Mouse (Mus musculus) neural tube, embryonic 14.5 days (tissue): ENCODE measurements at regions not wholly inside any gene's neighbourhood (a gene's known extent, or its start where the extent isn't known, plus 50 kb on each side); places are given as distances from the start of the nearest gene placed in this dataset.

Experiments used
- ATAC-seq: fragments of 200-750 bp; cut with Nextera tagmentation; 2 replicates; pipeline ENCODE4 v1.8.0; 2017; ENCODE audit warnings: low read depth, mild to moderate bottlenecking, moderate TSS enrichment, moderate library complexity
- H3K27ac ChIP-seq: fragments of 300-500 bp; sonication (generic); 2 replicates; pipeline ENCODE4 v1.5.1; 2014; ENCODE audit warnings: low read depth, mild to moderate bottlenecking, control low read depth, low read length, moderate library complexity, mixed read lengths
- H3K27me3 ChIP-seq: fragments of 300-500 bp; sonication (generic); 2 replicates; pipeline ENCODE4 v1.6.1; 2014; ENCODE audit warnings: low read length; ENCODE audit not compliant: control insufficient read depth, insufficient read depth
- H3K36me3 ChIP-seq: fragments of 300-500 bp; sonication (generic); 2 replicates; pipeline ENCODE4 v1.6.1; 2014; ENCODE audit warnings: low read length, mixed read lengths; ENCODE audit not compliant: control insufficient read depth, insufficient read depth
- H3K4me1 ChIP-seq: fragments of 300-500 bp; sonication (generic); 2 replicates; pipeline ENCODE4 v1.6.1; 2014; ENCODE audit warnings: low read length; ENCODE audit not compliant: control insufficient read depth, insufficient read depth
- H3K4me2 ChIP-seq: fragments of 300-500 bp; sonication (generic); 2 replicates; pipeline ENCODE4 v1.6.1; 2014; ENCODE audit warnings: mild to moderate bottlenecking, low read depth, low read length, control low read depth
- H3K4me3 ChIP-seq: fragments of 300-500 bp; sonication (generic); 2 replicates; pipeline ENCODE4 v1.5.1; 2014; ENCODE audit warnings: low read depth, low read length, control low read depth, mixed read lengths
- H3K9ac ChIP-seq: fragments of 300-500 bp; sonication (generic); replicated peaks from 2 replicates; pipeline ENCODE4 v1.6.1; 2014; ENCODE audit warnings: low read depth, mild to moderate bottlenecking, control low read depth, low read length, mixed read lengths
- H3K9me3 ChIP-seq: fragments of 300-500 bp; sonication (generic); 2 replicates; pipeline ENCODE4 v1.6.1; 2016; ENCODE audit warnings: low read length; ENCODE audit not compliant: control insufficient read depth
- WGBS: fragments of 180-500 bp; shearing (Covaris S2); extraction: QIAGEN DNeasy Blood & Tissue Kit; methylation state at CpG from one replicate; pipeline ENCODE4 v1.1.7; 2014; 5-methylcytosine and 5-hydroxymethylcytosine counted together

DNA sequence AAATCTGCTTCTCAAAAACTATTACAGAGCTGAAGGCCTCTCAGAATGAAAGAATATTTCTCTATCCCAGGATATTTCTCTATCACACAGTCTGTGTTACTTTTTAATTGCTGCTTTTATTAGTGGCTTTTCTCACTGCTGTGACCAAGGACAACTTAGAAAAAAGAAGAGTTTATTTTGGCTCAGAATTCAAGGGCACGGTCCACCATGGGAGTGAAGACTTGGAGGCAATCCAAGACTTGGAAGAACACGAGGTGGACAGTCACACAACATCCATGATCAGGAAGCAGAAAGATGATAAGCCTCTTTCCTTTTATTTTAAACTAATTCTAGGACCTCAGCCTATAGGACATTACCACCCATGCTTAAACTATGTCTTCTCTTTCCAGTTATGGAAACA lies 561.5 kb downstream of the Pdcd6ip start:
- ATAC-seq, result no peak
- WGBS, result 83% methylated on average over 2 of the region's 2 CpGs
- no peaks in the 10 kb centered on the region for H3K27me3 ChIP-seq

DNA sequence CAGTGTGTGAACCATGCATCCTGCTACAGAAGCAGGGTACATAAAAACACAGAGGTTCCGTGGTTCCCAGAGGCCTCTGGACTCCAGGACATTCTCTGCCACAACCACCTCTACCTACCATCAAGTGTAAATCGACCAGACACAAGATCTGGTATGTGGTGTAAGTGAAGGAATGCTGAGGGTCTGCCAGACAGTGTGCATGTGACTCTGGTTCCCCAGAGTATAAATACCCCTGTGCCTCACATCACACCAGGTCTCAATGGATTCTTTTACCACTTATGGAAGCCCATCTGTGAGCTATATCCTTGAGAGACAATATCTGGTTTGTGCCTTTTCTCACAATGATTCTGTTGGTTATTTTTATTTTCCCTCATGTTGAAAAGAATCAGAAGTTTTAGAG lies 563.0 kb downstream of the Pdcd6ip start:
- no peak overlapping the region for H3K4me2 ChIP-seq
- H3K27ac ChIP-seq, result no peak overlapping the region
- no peaks in the 10 kb centered on the region for H3K4me1 ChIP-seq
- no peaks in the 10 kb centered on the region for H3K36me3 ChIP-seq
- ATAC-seq, result no peak
- H3K4me3 ChIP-seq, result no peak overlapping the region
- no peaks in the 10 kb centered on the region for H3K27me3 ChIP-seq
- no peak overlapping the region for H3K9ac ChIP-seq
- H3K9me3 ChIP-seq, result no peaks in the 10 kb centered on the region
- WGBS, result 78% methylated on average over 2 of the region's 2 CpGs

More for the DNA sequence above, 561.5 kb downstream of the Pdcd6ip start:
- Histone ChIP-seq H3K9ac (no peak overlapping the region), H3K4me1 (no peaks in the 10 kb centered on the region), H3K4me3 (no peak overlapping the region), H3K27ac (no peak overlapping the region), H3K4me2 (no peak overlapping the region), H3K9me3 (no peaks in the 10 kb centered on the region), H3K36me3 (no peaks in the 10 kb centered on the region)

GRCm38 (mm10) chr9:113134611-113135010 lies 573.4 kb downstream of the Pdcd6ip start:
- Histone ChIP-seq H3K36me3 (no peaks in the 10 kb centered on the region), H3K9me3 (no peaks in the 10 kb centered on the region), H3K27ac (no peak overlapping the region), H3K27me3 (no peaks in the 10 kb centered on the region), H3K4me3 (no peak overlapping the region), H3K4me1 (no peaks in the 10 kb centered on the region), H3K9ac (no peak overlapping the region), H3K4me2 (no peak overlapping the region)
- WGBS, result 97% methylated on average over 3 of the region's 3 CpGs
- no peak for ATAC-seq

DNA sequence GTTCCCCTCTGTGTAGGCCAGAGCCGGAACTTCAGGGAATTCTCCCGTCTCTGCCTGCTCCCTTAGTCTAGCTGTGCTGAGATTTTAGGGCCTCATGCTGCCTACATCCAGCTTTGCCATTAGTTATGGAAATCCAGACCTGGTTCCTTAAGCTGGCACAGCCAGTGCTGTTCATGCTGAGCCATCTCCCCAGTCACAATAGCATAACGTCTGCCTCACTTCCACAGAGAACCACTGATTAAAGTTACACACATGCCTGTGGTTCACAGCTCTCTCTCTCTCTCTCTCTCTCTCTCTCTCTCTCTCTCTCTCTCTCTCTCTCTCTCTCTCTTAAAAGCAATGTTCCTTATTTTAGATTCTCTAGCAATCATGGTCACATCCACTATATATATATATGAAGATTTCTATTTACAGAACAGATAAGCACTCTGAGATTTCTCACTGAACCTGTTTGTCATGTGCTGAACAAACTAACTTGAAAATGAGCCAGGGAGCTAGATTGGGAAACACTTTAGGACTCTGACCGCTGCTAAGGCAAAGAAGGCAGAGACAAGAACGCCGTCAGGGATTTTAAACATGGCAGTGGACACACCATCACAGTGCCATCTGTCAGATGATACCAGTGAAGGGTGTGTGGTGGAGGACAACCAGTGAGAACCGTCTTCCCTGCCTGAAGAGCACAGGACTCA lies 584.9 kb downstream of the Pdcd6ip start:
- no peak for ATAC-seq
- H3K4me3 ChIP-seq, result no peak overlapping the region
- no peak overlapping the region for H3K4me2 ChIP-seq
- no peaks in the 10 kb centered on the region for H3K36me3 ChIP-seq
- no peak overlapping the region for H3K27ac ChIP-seq
- 82% methylated on average over 7 of the region's 7 CpGs for WGBS
- no peaks in the 10 kb centered on the region for H3K4me1 ChIP-seq
- no peak overlapping the region for H3K9ac ChIP-seq
- H3K27me3 ChIP-seq, result no peaks in the 10 kb centered on the region
- no peaks in the 10 kb centered on the region for H3K9me3 ChIP-seq

- no peak for ATAC-seq
- H3K9ac ChIP-seq, result no peak overlapping the region
- no peaks in the 10 kb centered on the region for H3K27me3 ChIP-seq
- no peaks in the 10 kb centered on the region for H3K9me3 ChIP-seq
- no peaks in the 10 kb centered on the region for H3K36me3 ChIP-seq
- 81% methylated on average over 3 of the region's 3 CpGs for WGBS
- no peak overlapping the region for H3K27ac ChIP-seq
- H3K4me1 ChIP-seq, result no peaks in the 10 kb centered on the region
- H3K4me3 ChIP-seq, result no peak overlapping the region
- H3K4me2 ChIP-seq, result no peak overlapping the region
Measured at GRCm38 (mm10) chr9:113122253-113122749, 585.8 kb downstream of the Pdcd6ip start.

GRCm38 (mm10) chr9:113120385-113120784 lies 587.7 kb downstream of the Pdcd6ip start:
- Histone ChIP-seq H3K27me3 (no peaks in the 10 kb centered on the region), H3K36me3 (no peaks in the 10 kb centered on the region), H3K4me2 (no peak overlapping the region), H3K9ac (no peak overlapping the region), H3K9me3 (no peaks in the 10 kb centered on the region), H3K27ac (no peak overlapping the region), H3K4me1 (no peaks in the 10 kb centered on the region), H3K4me3 (no peak overlapping the region)
- ATAC-seq, result no peak

DNA sequence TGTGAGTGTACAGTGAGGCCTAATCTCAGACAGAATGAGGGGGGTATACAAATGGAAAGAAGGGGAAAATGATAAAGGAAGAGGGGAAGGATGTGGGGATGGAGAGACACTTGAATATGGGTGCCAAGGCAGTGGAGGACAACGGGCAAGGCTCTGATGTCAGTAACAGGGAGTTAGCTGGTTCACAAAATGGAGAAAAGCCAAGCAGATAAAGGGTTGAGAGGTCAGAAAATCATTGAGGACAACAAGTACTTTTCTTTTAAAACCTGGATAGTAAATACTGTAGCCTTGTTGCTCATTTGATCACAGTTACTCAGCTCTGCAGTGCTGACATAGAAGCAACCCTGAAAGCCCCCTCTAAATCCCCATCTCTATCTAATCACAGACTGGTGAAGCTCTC lies 588.3 kb downstream of the Pdcd6ip start:
- H3K4me2 ChIP-seq, result no peak overlapping the region
- 89% methylated on average over 1 of the region's 1 CpGs for WGBS
- H3K36me3 ChIP-seq, result no peaks in the 10 kb centered on the region
- no peaks in the 10 kb centered on the region for H3K27me3 ChIP-seq
- no peak for ATAC-seq
- H3K27ac ChIP-seq, result no peak overlapping the region
- H3K4me1 ChIP-seq, result no peaks in the 10 kb centered on the region
- H3K4me3 ChIP-seq, result no peak overlapping the region
- no peak overlapping the region for H3K9ac ChIP-seq
- H3K9me3 ChIP-seq, result no peaks in the 10 kb centered on the region

DNA sequence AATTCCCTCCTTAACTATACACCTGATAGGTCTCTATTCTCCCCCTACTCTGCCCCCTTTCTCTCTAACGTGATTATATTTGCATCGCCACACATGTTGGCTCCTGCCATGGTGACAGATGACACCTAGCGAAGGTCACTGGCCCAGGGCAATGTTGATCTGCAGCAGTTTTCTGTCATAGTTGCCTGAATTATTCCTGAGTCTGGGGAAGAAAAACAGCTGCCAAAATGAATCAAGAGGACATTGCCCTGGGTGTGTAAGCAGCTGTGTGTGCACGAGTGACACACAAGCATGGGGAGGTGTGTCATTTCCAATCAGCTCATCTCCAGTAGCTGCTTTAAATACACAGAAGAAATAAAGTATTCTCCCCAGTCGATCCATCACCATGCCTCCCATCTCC lies 592.5 kb downstream of the Pdcd6ip start:
- H3K9ac ChIP-seq, result no peak overlapping the region
- no peak overlapping the region for H3K4me2 ChIP-seq
- no peaks in the 10 kb centered on the region for H3K9me3 ChIP-seq
- no peak for ATAC-seq
- 74% methylated on average over 5 of the region's 5 CpGs for WGBS
- no peaks in the 10 kb centered on the region for H3K27me3 ChIP-seq
- H3K36me3 ChIP-seq, result no peaks in the 10 kb centered on the region
- H3K4me3 ChIP-seq, result no peak overlapping the region
- H3K4me1 ChIP-seq, result no peaks in the 10 kb centered on the region
- H3K27ac ChIP-seq, result no peak overlapping the region

- H3K9me3 ChIP-seq, result no peaks in the 10 kb centered on the region
- H3K9ac ChIP-seq, result no peak overlapping the region
- no peak overlapping the region for H3K4me2 ChIP-seq
- no peak overlapping the region for H3K27ac ChIP-seq
- H3K4me3 ChIP-seq, result no peak overlapping the region
- no peaks in the 10 kb centered on the region for H3K36me3 ChIP-seq
- no peaks in the 10 kb centered on the region for H3K4me1 ChIP-seq
- H3K27me3 ChIP-seq, result no peaks in the 10 kb centered on the region
- ATAC-seq, result no peak
Measured at GRCm38 (mm10) chr9:113112753-113113152, 595.3 kb downstream of the Pdcd6ip start.
